8 mouse cellular contexts compared by ENCODE assay signal in genomic region chr10:121351066-121351581, GRCm38 (mm10). TPM values are rescaled to one million over a fixed set of nuclear protein-coding genes. Genes with fewer than 3 reads are reported as not detected.
DNase-seq lines count a peak whose midpoint lies in the region; ATAC-seq and TF ChIP-seq lines count a peak whose summit lies in the region.

TSS of gene Tbc1d30 (minus strand) at chr10:121351278.

- WGBS in thymus, adult 2 months: under 1% methylated on average over 61 of the region's 61 CpGs
- under 1% methylated on average over 61 of the region's 61 CpGs for WGBS in liver, adult 2 months
- under 1% methylated on average over 60 of the region's 61 CpGs for WGBS in midbrain, embryonic 16.5 days

- H3K4me2 ChIP-seq in midbrain, embryonic 16.5 days (ENCODE audit: low read length): peak within 1 kb of the TSS; percentile 89

- DNase-seq in thymus, adult 2 months: peak; percentile 19
- no peak for DNase-seq in thymus, postnatal 25 days
- DNase-seq in heart, adult 9 months (ENCODE audit: low spot score in 2 of 2): peak; percentile 66 to 69
- DNase-seq in kidney, adult 18-20 months: peak; percentile 81
- peak; percentile 71 for DNase-seq in liver, adult 2 months (ENCODE audit: extremely low read depth, low read depth, low spot score)
- no peak for DNase-seq in right cerebral cortex, adult 18-20 months

- H3K4me1 ChIP-seq in thymus, adult 2 months (replicated peaks; ENCODE audit: control insufficient read depth, insufficient read depth, low read length): peaks cover 9% of the 10 kb centered on the region
- H3K4me1 ChIP-seq in liver, adult 2 months (ENCODE audit: control insufficient read depth, insufficient read depth, low read length): peaks cover 5% of the 10 kb centered on the region
- peaks cover 12% of the 10 kb centered on the region for H3K4me1 ChIP-seq in midbrain, embryonic 16.5 days (ENCODE audit: control insufficient read depth, insufficient read depth, low read length)

- H3K4me3 ChIP-seq in thymus, adult 2 months (ENCODE audit: control insufficient read depth, insufficient read depth, low read length): peak within 1 kb of the TSS; percentile 33
- H3K4me3 ChIP-seq in liver, adult 2 months (ENCODE audit: insufficient read depth, low read depth, low read length): peak within 1 kb of the TSS; percentile 84
- H3K4me3 ChIP-seq in midbrain, embryonic 16.5 days (ENCODE audit: low read depth, low read length): peak within 1 kb of the TSS; percentile 48

- TF ChIP-seq POLR2A in thymus, adult 2 months (IDR thresholded peaks at IDR 0.05; ENCODE audit: control insufficient read depth, extremely low read depth, insufficient read depth, low read length, poor library complexity): no peak
- no peak for TF ChIP-seq POLR2A in liver, adult 2 months (IDR thresholded peaks at IDR 0.05; ENCODE audit: extremely low read depth, insufficient read depth, low read length)

- no peak for TF ChIP-seq CTCF in thymus, adult 2 months (IDR thresholded peaks at IDR 0.05; ENCODE audit: borderline replicate concordance, control insufficient read depth, extremely low read depth, insufficient read depth, low read length, poor library complexity)
- TF ChIP-seq CTCF in liver, adult 2 months (IDR thresholded peaks at IDR 0.05; ENCODE audit: low read depth, low read length): no peak

- H3K9ac ChIP-seq in liver, adult 2 months (ENCODE audit: low read depth, low read length): peak within 1 kb of the TSS; percentile 81
- H3K9ac ChIP-seq in midbrain, embryonic 16.5 days (ENCODE audit: low read depth, low read length): peak within 1 kb of the TSS; percentile 59

- H3K36me3 ChIP-seq in thymus, adult 2 months (ENCODE audit: control insufficient read depth, insufficient read depth, low read length): no peaks in the 10 kb centered on the region
- H3K36me3 ChIP-seq in liver, adult 2 months (ENCODE audit: control insufficient read depth, insufficient read depth, low read length): no peaks in the 10 kb centered on the region
- H3K36me3 ChIP-seq in midbrain, embryonic 16.5 days (ENCODE audit: control insufficient read depth, insufficient read depth, low read length): no peaks in the 10 kb centered on the region

- H3K9me3 ChIP-seq in midbrain, embryonic 16.5 days (replicated peaks; ENCODE audit: control insufficient read depth, low read length, poor library complexity, severe bottlenecking): no peaks in the 10 kb centered on the region

- H3K27me3 ChIP-seq in thymus, adult 2 months (ENCODE audit: control insufficient read depth, insufficient read depth, low read length): peaks cover 18% of the 10 kb centered on the region
- no peaks in the 10 kb centered on the region for H3K27me3 ChIP-seq in liver, adult 2 months (ENCODE audit: control insufficient read depth, insufficient read depth, low read length)
- H3K27me3 ChIP-seq in midbrain, embryonic 16.5 days (ENCODE audit: control insufficient read depth, insufficient read depth, low read depth, low read length): peaks cover 22% of the 10 kb centered on the region

- H3K79me2 ChIP-seq in liver, adult 2 months (ENCODE audit: control insufficient read depth, insufficient read depth, low read length): no peaks in the 10 kb centered on the region

- H3K27ac ChIP-seq in thymus, adult 2 months (ENCODE audit: control insufficient read depth, insufficient read depth, low read length): no peak within 1 kb of the TSS
- H3K27ac ChIP-seq in liver, adult 2 months (replicated peaks; ENCODE audit: insufficient read depth, low read depth, low read length): peak within 1 kb of the TSS; percentile 41
- no peak within 1 kb of the TSS for H3K27ac ChIP-seq in midbrain, embryonic 16.5 days (ENCODE audit: low read length)

- ATAC-seq in common myeloid progenitor, adult 5-6 weeks (replicated peaks; ENCODE audit: low read depth, poor library complexity, severe bottlenecking): peak; percentile 87
- peak; percentile 60 for ATAC-seq in midbrain, embryonic 16.5 days

RNA-seq across cellular contexts. Expression of gene Tbc1d30, which starts in this region (rescaled TPM):
- polyA plus RNA-seq in thymus, adult 2 months (2012; rRNA removed): 0.51 and 0.68 TPM in 2 replicates
- 1.0 and 2.5 TPM in 2 replicates for total RNA-seq in common myeloid progenitor, adult 5-6 weeks (2017)
- 8.4 and 10.7 TPM in 2 replicates for total RNA-seq in liver, adult 2 months (2014; rRNA removed)
- 0.81 and 2.6 TPM in 2 replicates for polyA plus RNA-seq in liver, adult 2 months (2012; rRNA removed)
- 14.7 and 15.1 TPM in 2 replicates for polyA plus RNA-seq in midbrain, embryonic 16.5 days (2015; fragmentation: Nextera tagmentation; extraction: Ambion mirVana)

Comparison
In these comparisons a context has a peak if more than half of its experiments do, and no peak if none do; other contexts are left out.
1. Peak in DNase-seq and H3K4me3 ChIP-seq in thymus, adult 2 months; RNA of the gene not detected or under 1 TPM.
2. DNase-seq: peak in heart, adult 9 months (2 of 2), kidney, adult 18-20 months (single experiment) and liver, adult 2 months (single experiment); none in thymus, postnatal 25 days (single experiment) and right cerebral cortex, adult 18-20 months (single experiment).
3. H3K4me3 ChIP-seq: peak in every context shown above with its lines; median percentile 84 in liver, adult 2 months; 48 in midbrain, embryonic 16.5 days; 33 in thymus, adult 2 months.